Mouse (Mus musculus): ENCODE data around the gene Sfxn1. TPM values are rescaled to one million over a fixed set of nuclear protein-coding genes. Genes with fewer than 3 reads are reported as not detected.

Gene Sfxn1
- polyA plus RNA-seq, 1 experiment: 28.1 TPM

- DNase-seq (ENCODE audit: low spot score): no peak
Measured at GRCm38 (mm10) chr13:54137756-54138410, 66.2 kb downstream of the Sfxn1 start.

- DNase-seq (ENCODE audit: low spot score): no peak
Measured at GRCm38 (mm10) chr13:54143788-54144187, 72.1 kb downstream of the Sfxn1 start.

DNA sequence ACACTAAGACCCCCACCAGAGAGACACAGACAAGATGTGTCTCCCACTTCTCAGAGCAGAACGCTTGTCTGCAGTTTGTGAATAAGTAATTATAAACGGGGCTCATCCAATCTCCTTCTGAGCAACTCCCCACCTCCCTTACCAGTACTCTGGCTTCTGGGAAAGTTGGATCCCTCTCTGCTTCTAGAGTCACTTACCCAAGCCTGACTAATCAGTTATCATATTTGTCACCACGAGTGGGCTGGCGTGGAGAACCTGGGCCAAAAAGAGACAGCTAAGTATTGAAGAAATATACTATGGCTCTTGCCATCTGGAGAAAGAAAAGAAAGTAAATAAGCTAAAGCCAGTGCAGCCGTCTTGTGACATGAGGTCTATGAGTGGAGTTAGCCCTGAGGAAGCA lies 73.0 kb downstream of the Sfxn1 start:
- no peak for DNase-seq (ENCODE audit: low spot score)

DNA sequence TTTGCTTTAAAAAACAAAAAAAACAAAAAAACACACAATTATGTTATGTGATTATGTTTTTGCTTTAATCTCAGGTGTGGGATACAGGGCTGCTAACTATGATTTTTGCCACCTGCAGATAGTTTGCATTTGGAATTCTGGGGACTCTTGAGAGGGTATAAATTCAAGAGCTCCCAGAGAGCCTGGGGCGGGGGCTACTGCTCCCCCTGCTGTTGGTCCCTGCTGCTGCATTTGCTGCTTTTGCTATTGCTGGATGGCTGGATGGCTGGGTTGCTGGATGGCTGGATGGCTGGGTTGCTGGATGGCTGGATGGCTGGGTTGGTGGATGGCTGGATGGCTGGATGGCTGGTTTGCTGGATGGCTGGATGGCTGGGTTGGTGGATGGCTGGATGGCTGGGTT lies 75.7 kb downstream of the Sfxn1 start:
- DNase-seq (ENCODE audit: low spot score): no peak

DNA sequence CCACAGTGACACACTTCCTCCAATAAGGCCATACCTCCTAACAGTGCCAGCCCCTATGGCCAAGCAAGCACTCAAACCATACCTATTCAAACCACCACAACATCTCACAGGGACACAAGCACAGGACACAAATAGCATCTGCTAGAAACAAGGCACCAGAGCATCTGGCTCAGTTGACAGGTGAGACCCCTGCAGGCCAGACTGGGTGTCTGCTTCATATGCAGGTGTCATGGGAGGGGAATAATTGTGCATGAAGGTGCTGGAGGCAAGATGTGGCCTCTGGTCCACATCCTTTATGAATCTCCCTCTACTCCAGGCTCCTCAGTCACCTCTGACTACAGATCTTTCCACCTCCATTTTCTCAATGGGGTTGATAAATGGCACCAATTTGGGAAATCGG lies 80.8 kb downstream of the Sfxn1 start:
- DNase-seq (ENCODE audit: low spot score): no peak

DNA sequence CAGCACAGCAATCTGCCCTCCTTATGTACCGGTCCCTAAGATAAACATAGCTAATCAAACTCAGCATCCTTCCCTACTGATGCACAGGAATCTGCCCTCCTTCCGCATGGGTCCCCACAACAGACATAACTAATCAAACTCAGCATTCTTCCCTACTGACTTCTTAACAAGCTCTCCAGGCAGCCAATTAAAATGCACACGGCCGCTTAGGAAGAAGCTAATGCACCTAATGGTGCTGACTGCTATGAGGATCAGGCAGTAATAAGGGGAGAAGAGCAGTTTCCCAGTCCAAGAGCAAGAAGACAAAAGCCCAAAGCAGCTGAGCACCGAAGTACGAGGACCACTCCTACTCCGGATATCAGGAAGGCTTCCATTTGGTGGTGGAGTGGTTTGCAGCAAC lies 81.2 kb downstream of the Sfxn1 start:
- no peak for DNase-seq (ENCODE audit: low spot score)

- DNase-seq (ENCODE audit: low spot score): no peak
Measured at GRCm38 (mm10) chr13:54153672-54154218, 82.1 kb downstream of the Sfxn1 start.

GRCm38 (mm10) chr13:54155822-54156221 lies 84.2 kb downstream of the Sfxn1 start:
- no peak for DNase-seq (ENCODE audit: low spot score)

Other genes with a start within 250 kb of the Sfxn1 start
- 0.17 and 0.25 TPM in 2 replicates for gene Drd1, start 16.2 kb upstream of the Sfxn1 start, polyA plus RNA-seq (2012; rRNA removed)
- 0.40 and 0.54 TPM in 2 replicates for gene Hrh2, start 120.3 kb downstream of the Sfxn1 start, polyA plus RNA-seq (2012; rRNA removed)